Mouse (Mus musculus) intestine, embryonic 14.5 days (tissue): ENCODE results near the gene Acod1. TPM values are rescaled to one million over a fixed set of nuclear protein-coding genes. Genes with fewer than 3 reads are reported as not detected.

ENCODE experiments used
- ATAC-seq: fragments of 200-750 bp; cut with Nextera tagmentation; replicated peaks from 2 replicates; pipeline ENCODE4 v1.8.0; 2017; ENCODE audit warnings: low read depth, moderate number of reproducible peaks, moderate TSS enrichment, moderate library complexity; ENCODE audit not compliant: low FRiP score, low TSS enrichment
- DNase-seq: peaks from one replicate; pipeline ENCODE4 v3.0.0-alpha.2; 2018; ENCODE audit warnings: low spot score
- H3K27ac ChIP-seq: fragments of 300-500 bp; sonication (generic); 2 replicates; pipeline ENCODE4 v1.5.1; 2014; ENCODE audit warnings: low read depth, mild to moderate bottlenecking, control low read depth
- H3K27me3 ChIP-seq: fragments of 300-500 bp; sonication (generic); replicated peaks from 2 replicates; pipeline ENCODE4 v1.6.1; 2014; ENCODE audit warnings: low read length, control low read depth; ENCODE audit not compliant: control insufficient read depth, insufficient read depth
- H3K36me3 ChIP-seq: fragments of 300-500 bp; sonication (generic); 2 replicates; pipeline ENCODE4 v1.6.1; 2014; ENCODE audit warnings: low read length, control low read depth; ENCODE audit not compliant: control insufficient read depth, insufficient read depth
- H3K4me1 ChIP-seq: fragments of 300-500 bp; sonication (generic); replicated peaks from 2 replicates; pipeline ENCODE4 v1.6.1; 2014; ENCODE audit warnings: low read length, control low read depth, mixed read lengths; ENCODE audit not compliant: control insufficient read depth, insufficient read depth
- H3K4me2 ChIP-seq: fragments of 300-500 bp; sonication (generic); 2 replicates; pipeline ENCODE4 v1.6.1; 2014; ENCODE audit warnings: low read length
- H3K4me3 ChIP-seq: fragments of 300-500 bp; sonication (generic); 2 replicates; pipeline ENCODE4 v1.5.1; 2014; ENCODE audit warnings: low read depth, low read length, control low read depth, mixed read lengths
- H3K9ac ChIP-seq: fragments of 300-500 bp; sonication (generic); 2 replicates; pipeline ENCODE4 v1.6.1; 2014; ENCODE audit warnings: mild to moderate bottlenecking, low read length
- H3K9me3 ChIP-seq: fragments of 300-500 bp; sonication (generic); 2 replicates; pipeline ENCODE4 v1.6.1; 2016; ENCODE audit warnings: low read length, control low read depth; ENCODE audit not compliant: control insufficient read depth
- WGBS: fragments of 180-500 bp; shearing (Covaris S2); extraction: QIAGEN DNeasy Blood & Tissue Kit; methylation state at CpG from one replicate; pipeline ENCODE4 v1.1.7; 2014; 5-methylcytosine and 5-hydroxymethylcytosine counted together
- polyA plus RNA-seq: library from polyadenylated mRNA; unstranded; fragments of >200 nt; fragmentation: Nextera tagmentation; extraction: Ambion mirVana; gene quantifications from 2 replicates; pipeline ENCODE4 v1.2.1, GENCODE M21; 2014

Acod1 gene
- polyA plus RNA-seq, 1 experiment from 2014 or later = not detected

DNA sequence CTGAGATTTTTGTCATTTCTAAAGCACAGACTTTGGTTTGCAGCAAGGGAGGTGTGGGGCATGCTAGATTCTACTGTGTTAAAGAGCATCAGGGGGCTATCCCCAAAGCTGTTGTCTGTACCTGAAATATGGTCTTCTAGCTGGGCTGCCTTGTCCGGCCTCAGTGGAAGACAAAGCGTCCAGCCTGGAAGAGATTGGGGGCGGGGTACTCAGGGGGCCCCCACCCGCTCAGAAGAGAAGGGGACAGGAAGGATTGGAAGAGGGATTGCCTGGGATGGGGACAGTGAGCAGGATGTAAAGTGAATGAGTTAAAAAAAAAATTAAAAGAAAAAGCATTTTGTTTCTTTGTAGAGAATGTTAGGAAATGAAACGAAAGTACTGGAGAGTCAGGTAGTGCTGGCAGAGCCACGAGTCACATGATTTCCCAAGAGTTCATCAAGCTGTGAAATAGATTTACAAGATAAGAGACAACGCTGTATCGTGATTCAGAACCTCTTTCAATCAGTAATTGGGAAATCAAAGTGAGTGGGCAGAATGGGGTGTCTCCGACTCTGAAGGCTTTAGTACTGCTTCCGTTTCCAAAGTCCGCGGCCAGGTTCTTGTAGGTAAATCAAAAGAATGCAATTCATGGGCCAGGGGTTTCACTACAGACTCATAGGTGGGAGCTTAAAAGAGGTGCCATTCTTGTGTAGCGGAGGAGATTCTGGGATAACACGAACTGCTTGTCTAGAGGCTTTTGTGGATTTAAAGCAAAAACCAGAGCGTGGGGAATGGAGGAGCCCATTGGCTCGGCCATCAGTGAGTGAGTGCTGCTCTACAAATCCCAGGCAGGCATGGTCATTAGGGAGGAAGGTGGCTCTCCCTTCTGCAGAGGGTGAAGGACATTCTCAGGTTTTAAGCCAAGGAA, 31.5 kb downstream of the Acod1 start:
- no peak overlapping the region for H3K4me3 ChIP-seq
- H3K9ac ChIP-seq = no peak overlapping the region
- H3K36me3 ChIP-seq = peaks cover 54% of the 10 kb centered on the region
- H3K27me3 ChIP-seq = no peaks in the 10 kb centered on the region
- no peaks in the 10 kb centered on the region for H3K9me3 ChIP-seq
- 0 out of 2 replicates have a peak, but pooled peaks have one; percentile 16 for ATAC-seq
- no peak overlapping the region for H3K4me2 ChIP-seq
- WGBS = 89% methylated on average over 16 of the region's 16 CpGs
- DNase-seq = no peak
- no peaks in the 10 kb centered on the region; the same call in 1 of the 2 replicates for H3K4me1 ChIP-seq
- H3K27ac ChIP-seq = no peak overlapping the region

DNA sequence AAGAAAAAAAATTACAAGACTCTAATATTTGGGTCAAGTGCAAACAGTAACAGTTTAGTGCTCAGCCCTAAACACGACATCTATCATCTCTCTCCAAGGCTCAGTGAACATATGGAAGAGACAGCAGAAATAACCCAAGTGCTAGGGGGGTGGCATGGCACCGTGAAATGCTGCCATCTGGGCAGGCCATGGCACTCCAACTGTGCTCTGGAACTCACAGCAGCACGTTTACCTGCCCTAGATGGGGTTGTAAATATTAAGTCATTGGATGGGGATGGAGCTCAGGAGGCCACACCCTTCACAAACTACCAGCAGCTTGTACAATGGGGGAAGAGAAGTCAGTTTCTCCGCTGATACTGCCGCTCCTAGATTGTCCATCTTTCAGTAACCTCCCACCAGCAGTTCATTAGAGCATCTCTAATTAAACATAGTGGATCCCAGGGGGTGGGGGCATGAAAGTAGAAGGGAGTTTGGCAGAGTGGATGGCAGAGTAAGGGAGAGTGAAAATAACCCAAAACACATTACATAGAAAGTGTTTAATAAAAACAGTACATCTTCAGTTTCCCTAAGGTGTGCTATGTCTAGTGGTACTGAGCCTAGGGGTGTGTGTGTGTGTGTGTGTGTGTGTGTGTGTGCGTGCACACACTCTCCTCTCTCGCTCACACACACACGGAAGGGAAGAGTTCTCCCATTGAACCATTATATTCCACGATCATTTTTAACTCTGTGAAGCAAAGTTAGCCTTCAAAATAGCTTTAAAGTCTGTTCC, 32.6 kb downstream of the Acod1 start:
- Histone ChIP-seq H3K27ac (no peak overlapping the region), H3K9ac (no peak overlapping the region), H3K4me3 (no peak overlapping the region), H3K9me3 (no peaks in the 10 kb centered on the region), H3K4me1 (no peaks in the 10 kb centered on the region; the same call in 1 of the 2 replicates), H3K27me3 (no peaks in the 10 kb centered on the region), H3K36me3 (peaks cover 51% of the 10 kb centered on the region), H3K4me2 (no peak overlapping the region)
- 81% methylated on average over 9 of the region's 9 CpGs for WGBS
- ATAC-seq = no peak
- no peak for DNase-seq

DNA sequence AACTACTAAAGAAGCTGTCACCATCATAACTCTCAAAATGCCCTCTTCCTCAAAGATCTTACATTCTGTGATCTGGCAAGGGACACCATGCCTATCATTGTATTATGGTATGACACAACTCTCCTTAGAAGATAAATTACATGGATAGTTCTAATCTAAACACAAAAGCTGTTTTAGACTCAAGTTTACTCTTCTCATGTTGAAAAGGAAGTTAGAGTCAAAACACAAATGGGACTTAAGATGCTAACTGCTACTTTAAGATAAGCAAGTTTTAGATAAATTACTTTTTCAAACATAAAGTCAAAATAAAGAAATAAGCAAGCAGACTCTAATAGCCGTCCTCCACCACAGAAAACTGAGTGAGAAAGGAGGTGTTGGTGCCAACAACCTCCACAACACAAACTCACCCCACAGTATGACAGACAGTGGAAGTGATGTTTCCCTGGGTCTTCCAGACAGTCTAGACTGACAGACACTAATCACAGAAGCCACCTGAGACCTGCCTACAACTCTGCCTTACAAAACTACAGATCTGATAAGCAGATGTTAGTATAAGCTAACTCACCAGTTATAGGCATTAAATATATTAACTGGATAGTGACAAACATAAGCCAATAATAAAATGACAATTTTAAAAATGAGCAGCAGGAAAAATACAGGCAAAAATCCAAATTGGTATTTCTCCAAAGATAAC, 39.2 kb downstream of the Acod1 start:
- Histone ChIP-seq H3K9ac (no peak overlapping the region), H3K36me3 (peaks cover 64% of the 10 kb centered on the region), H3K27ac (no peak overlapping the region), H3K9me3 (no peaks in the 10 kb centered on the region), H3K27me3 (no peaks in the 10 kb centered on the region), H3K4me1 (0 out of 2 replicates have a peak, but pooled peaks cover 3% of the 10 kb centered on the region), H3K4me2 (no peak overlapping the region), H3K4me3 (no peak overlapping the region)
- no peak for DNase-seq
- 22% methylated on average over 1 of the region's 1 CpGs for WGBS
- ATAC-seq = no peak

DNA sequence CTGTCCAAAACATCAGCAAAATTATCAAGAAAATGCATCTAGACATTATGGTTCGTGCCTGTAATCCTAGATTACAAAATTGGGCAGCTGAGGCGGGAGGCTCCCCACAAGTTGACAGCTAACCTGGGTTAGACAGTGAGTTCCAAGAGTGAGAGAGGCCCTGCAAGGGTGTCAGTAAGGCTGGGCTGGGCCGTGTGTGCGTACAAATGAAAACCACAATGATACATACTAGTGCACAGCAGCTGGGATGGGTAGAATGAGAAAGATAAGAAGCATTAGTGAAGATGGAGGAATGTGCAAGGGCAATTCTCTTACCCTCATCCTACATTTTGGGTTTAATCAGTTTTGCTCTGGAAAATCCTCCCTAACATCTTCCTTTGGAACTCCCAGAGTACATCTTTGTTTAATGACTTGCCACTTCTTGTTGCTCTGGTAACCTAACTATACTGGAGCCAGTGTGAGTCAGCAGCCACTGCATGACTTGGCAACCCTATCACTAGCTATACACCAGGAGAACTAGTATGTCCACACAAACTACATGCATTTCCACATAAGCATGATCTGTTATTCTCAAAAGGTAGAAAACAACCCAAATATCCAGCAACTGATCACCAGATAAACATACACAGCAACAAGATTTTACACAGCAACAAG, 40.0 kb downstream of the Acod1 start:
- H3K27ac ChIP-seq = no peak overlapping the region
- H3K4me2 ChIP-seq = no peak overlapping the region
- H3K4me1 ChIP-seq = peaks cover 3% of the 10 kb centered on the region; the same call in 1 of the 2 replicates
- H3K4me3 ChIP-seq = no peak overlapping the region
- 86% methylated on average over 4 of the region's 4 CpGs for whole genome bisulfite sequencing
- no peak overlapping the region for H3K9ac ChIP-seq
- no peaks in the 10 kb centered on the region for H3K27me3 ChIP-seq
- peaks cover 69% of the 10 kb centered on the region for H3K36me3 ChIP-seq
- ATAC-seq (no peak), DNase-seq (no peak)
- H3K9me3 ChIP-seq = no peaks in the 10 kb centered on the region

DNA sequence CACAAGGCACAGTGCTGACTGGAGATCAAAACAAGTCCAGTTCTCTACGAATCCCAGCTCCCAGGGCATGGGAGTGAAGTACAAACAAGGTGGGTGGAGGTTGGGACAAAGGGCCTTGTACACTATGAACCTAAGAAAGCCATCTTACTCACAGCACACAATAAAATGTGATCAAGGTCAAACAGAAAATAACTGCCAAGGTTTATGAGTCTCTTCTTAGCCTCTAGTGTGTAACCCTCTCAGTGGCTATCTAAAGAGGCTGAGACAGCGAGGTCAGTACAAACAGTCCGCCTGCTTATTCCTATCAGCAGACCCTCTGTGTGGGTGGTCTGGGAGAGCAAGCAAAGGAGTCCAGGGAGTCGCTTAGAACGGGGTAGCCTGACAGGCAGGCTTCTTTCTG, 41.1 kb downstream of the Acod1 start:
- Histone ChIP-seq H3K27me3 (no peaks in the 10 kb centered on the region), H3K27ac (no peak overlapping the region), H3K9me3 (no peaks in the 10 kb centered on the region), H3K4me3 (no peak overlapping the region), H3K4me2 (no peak overlapping the region), H3K9ac (no peak overlapping the region), H3K36me3 (peaks cover 66% of the 10 kb centered on the region), H3K4me1 (peaks cover 4% of the 10 kb centered on the region)
- ATAC-seq (no peak), DNase-seq (no peak)
- WGBS = 69% methylated on average over 5 of the region's 5 CpGs

DNA sequence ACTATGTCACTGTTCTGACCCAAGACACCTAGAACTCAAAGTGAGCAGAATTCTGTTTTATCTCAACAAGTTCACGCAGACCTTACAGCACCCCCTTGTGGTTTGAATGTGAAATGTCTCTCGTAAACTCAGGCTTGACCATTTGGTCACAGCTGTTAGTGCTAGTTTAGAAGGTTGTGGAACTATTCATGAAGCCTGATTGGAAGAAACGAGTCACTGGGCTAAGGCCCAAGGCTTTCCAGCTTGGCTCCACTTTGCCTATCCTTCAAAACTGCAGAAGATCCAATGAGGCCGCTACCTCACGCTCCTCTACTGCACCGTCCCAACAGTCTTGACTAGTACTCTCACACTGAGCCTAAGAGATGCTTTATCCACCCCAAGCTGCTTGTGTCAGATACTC, 41.8 kb downstream of the Acod1 start:
- Histone ChIP-seq H3K36me3 (peaks cover 61% of the 10 kb centered on the region), H3K4me2 (no peak overlapping the region), H3K27ac (no peak overlapping the region), H3K4me3 (no peak overlapping the region), H3K9me3 (no peaks in the 10 kb centered on the region), H3K27me3 (no peaks in the 10 kb centered on the region), H3K9ac (no peak overlapping the region), H3K4me1 (peaks cover 10% of the 10 kb centered on the region)
- DNase-seq = no peak
- no peak for ATAC-seq
- WGBS = 65% methylated on average over 6 of the region's 6 CpGs

DNA sequence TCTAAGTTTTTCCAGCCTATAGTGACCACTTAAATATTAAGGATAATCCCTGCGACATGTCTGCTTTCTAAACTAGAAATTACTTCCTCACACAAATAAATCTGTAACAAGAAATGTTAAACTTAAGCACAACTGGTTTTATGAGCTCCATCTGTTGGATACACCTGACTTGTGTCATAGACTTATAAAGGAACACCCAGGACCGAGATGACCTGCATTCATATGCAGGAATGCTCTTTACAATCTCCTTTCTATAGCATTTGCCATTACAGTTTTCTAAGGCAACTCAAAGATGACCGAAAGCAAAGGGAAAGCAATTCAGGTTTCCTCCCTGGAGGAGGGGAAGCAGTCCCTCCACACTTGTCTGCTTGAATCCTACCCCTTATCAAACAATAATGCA, 46.5 kb downstream of the Acod1 start:
- Histone ChIP-seq H3K4me3 (no peak overlapping the region), H3K27ac (no peak overlapping the region), H3K9me3 (no peaks in the 10 kb centered on the region), H3K4me2 (no peak overlapping the region), H3K27me3 (no peaks in the 10 kb centered on the region), H3K9ac (no peak overlapping the region), H3K36me3 (peaks cover 51% of the 10 kb centered on the region), H3K4me1 (peaks cover 28% of the 10 kb centered on the region)
- 80% methylated on average over 3 of the region's 3 CpGs for WGBS
- ATAC-seq (no peak), DNase-seq (no peak)

DNA sequence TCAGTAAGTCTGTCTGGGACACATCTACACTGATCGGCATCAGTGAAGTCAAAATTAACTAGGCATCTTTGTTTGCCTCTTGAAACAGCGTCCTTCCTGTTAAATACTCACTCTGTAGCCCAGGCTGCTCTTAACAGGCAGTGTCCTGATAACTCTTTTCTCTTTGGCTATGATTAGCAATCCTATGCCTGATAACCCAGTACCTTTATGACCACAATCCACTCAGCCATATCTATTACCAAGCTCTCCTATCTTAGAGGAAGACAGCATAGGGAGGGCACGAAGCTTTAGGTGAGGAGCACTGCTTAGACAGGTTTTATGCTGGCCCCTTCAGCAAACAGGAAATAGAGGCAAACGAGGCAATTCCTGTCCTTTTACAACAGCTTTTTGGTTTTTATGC, 46.9 kb downstream of the Acod1 start:
- ATAC-seq (no peak), DNase-seq (no peak)
- no peaks in the 10 kb centered on the region for H3K9me3 ChIP-seq
- 43% methylated on average over 4 of the region's 4 CpGs for WGBS
- peaks cover 47% of the 10 kb centered on the region for H3K36me3 ChIP-seq
- no peaks in the 10 kb centered on the region for H3K27me3 ChIP-seq
- peaks cover 28% of the 10 kb centered on the region for H3K4me1 ChIP-seq
- H3K4me3 ChIP-seq = no peak overlapping the region
- H3K4me2 ChIP-seq = no peak overlapping the region
- H3K9ac ChIP-seq = no peak overlapping the region
- H3K27ac ChIP-seq = no peak overlapping the region
